Mouse (Mus musculus): ENCODE measurements around the gene E130114P18Rik. TPM values are rescaled to one million over a fixed set of nuclear protein-coding genes. Genes with fewer than 3 reads are reported as not detected.

Gene E130114P18Rik
- polyA plus RNA-seq, 1 experiment from 2014 or later: 6.3 TPM

- H3K27me3 ChIP-seq (ENCODE audit: control insufficient read depth, insufficient read depth, low read length): no peaks in the 10 kb centered on the region
- ATAC-seq (ENCODE audit: insufficient number of reproducible peaks, insufficient read depth, low FRiP score, low read depth): peak; percentile 81
- H3K4me1 ChIP-seq (ENCODE audit: control insufficient read depth, insufficient read depth, low read length): peaks cover 10% of the 10 kb centered on the region; the same call in 1 of the 2 replicates
- peak overlapping the region; percentile 54; the same call in 1 of the 2 replicates for H3K9ac ChIP-seq (replicated peaks; ENCODE audit: low read depth, low read length)
- peak overlapping the region; percentile 36 for H3K4me3 ChIP-seq (ENCODE audit: low read depth, low read length)
- peak overlapping the region; percentile 83 for H3K4me2 ChIP-seq (replicated peaks; ENCODE audit: low read depth, low read length)
- peak overlapping the region; percentile 82; the same call in 1 of the 2 replicates for H3K27ac ChIP-seq (ENCODE audit: low read length)
- no peaks in the 10 kb centered on the region for H3K9me3 ChIP-seq (ENCODE audit: control insufficient read depth, low read depth, low read length)
- under 1% methylated on average over 20 of the region's 20 CpGs for WGBS
- H3K36me3 ChIP-seq (ENCODE audit: control insufficient read depth, insufficient read depth, low read length): no peaks in the 10 kb centered on the region
Observed at GRCm38 (mm10) chr4:97751030-97751482, 26.8 kb downstream of the E130114P18Rik start.

- no peaks in the 10 kb centered on the region for H3K27me3 ChIP-seq (ENCODE audit: control insufficient read depth, insufficient read depth, low read length)
- H3K36me3 ChIP-seq (ENCODE audit: control insufficient read depth, insufficient read depth, low read length): no peaks in the 10 kb centered on the region
- ATAC-seq (ENCODE audit: insufficient number of reproducible peaks, insufficient read depth, low FRiP score, low read depth): no peak
- no peaks in the 10 kb centered on the region for H3K9me3 ChIP-seq (ENCODE audit: control insufficient read depth, low read depth, low read length)
- H3K4me1 ChIP-seq (ENCODE audit: control insufficient read depth, insufficient read depth, low read length): peaks cover 12% of the 10 kb centered on the region; the same call in 1 of the 2 replicates
- no peak overlapping the region for H3K4me2 ChIP-seq (replicated peaks; ENCODE audit: low read depth, low read length)
- WGBS: 53% methylated on average over 4 of the region's 4 CpGs
- H3K4me3 ChIP-seq (ENCODE audit: low read depth, low read length): no peak overlapping the region
- H3K9ac ChIP-seq (replicated peaks; ENCODE audit: low read depth, low read length): no peak overlapping the region
- H3K27ac ChIP-seq (ENCODE audit: low read length): no peak overlapping the region
Observed at GRCm38 (mm10) chr4:97750401-97750800, 27.5 kb downstream of the E130114P18Rik start.

GRCm38 (mm10) chr4:97746106-97746900, 31.6 kb downstream of the E130114P18Rik start:
- Histone ChIP-seq H3K4me2 (replicated peaks; ENCODE audit: low read depth, low read length) (peak overlapping the region; percentile 57), H3K4me3 (ENCODE audit: low read depth, low read length) (peak overlapping the region; percentile 29), H3K27ac (ENCODE audit: low read length) (no peak overlapping the region), H3K9me3 (ENCODE audit: control insufficient read depth, low read depth, low read length) (no peaks in the 10 kb centered on the region), H3K4me1 (ENCODE audit: control insufficient read depth, insufficient read depth, low read length) (0 out of 2 replicates have a peak, but pooled peaks cover 3% of the 10 kb centered on the region), H3K36me3 (ENCODE audit: control insufficient read depth, insufficient read depth, low read length) (no peaks in the 10 kb centered on the region), H3K9ac (replicated peaks; ENCODE audit: low read depth, low read length) (no peak overlapping the region), H3K27me3 (ENCODE audit: control insufficient read depth, insufficient read depth, low read length) (no peaks in the 10 kb centered on the region)
- 0 out of 2 replicates have a peak, but pooled peaks have one; percentile 20 for ATAC-seq (ENCODE audit: insufficient number of reproducible peaks, insufficient read depth, low FRiP score, low read depth)
- 10% methylated on average over 19 of the region's 19 CpGs for WGBS

GRCm38 (mm10) chr4:97745296-97746105, 32.4 kb downstream of the E130114P18Rik start:
- Histone ChIP-seq H3K4me1 (ENCODE audit: control insufficient read depth, insufficient read depth, low read length) (0 out of 2 replicates have a peak, but pooled peaks cover 3% of the 10 kb centered on the region), H3K36me3 (ENCODE audit: control insufficient read depth, insufficient read depth, low read length) (no peaks in the 10 kb centered on the region), H3K9me3 (ENCODE audit: control insufficient read depth, low read depth, low read length) (no peaks in the 10 kb centered on the region), H3K9ac (replicated peaks; ENCODE audit: low read depth, low read length) (no peak overlapping the region), H3K27me3 (ENCODE audit: control insufficient read depth, insufficient read depth, low read length) (no peaks in the 10 kb centered on the region), H3K4me3 (ENCODE audit: low read depth, low read length) (peak overlapping the region; percentile 29), H3K27ac (ENCODE audit: low read length) (no peak overlapping the region), H3K4me2 (replicated peaks; ENCODE audit: low read depth, low read length) (peak overlapping the region; percentile 57)
- WGBS: 7% methylated on average over 32 of the region's 32 CpGs
- ATAC-seq (ENCODE audit: insufficient number of reproducible peaks, insufficient read depth, low FRiP score, low read depth): peak; percentile 75; the same call in 1 of the 2 replicates

- H3K4me2 ChIP-seq (replicated peaks; ENCODE audit: low read depth, low read length): no peak overlapping the region
- H3K4me3 ChIP-seq (ENCODE audit: low read depth, low read length): no peak overlapping the region
- ATAC-seq (ENCODE audit: insufficient number of reproducible peaks, insufficient read depth, low FRiP score, low read depth): no peak
- WGBS: 52% methylated on average over 5 of the region's 5 CpGs
- no peaks in the 10 kb centered on the region for H3K27me3 ChIP-seq (ENCODE audit: control insufficient read depth, insufficient read depth, low read length)
- H3K9me3 ChIP-seq (ENCODE audit: control insufficient read depth, low read depth, low read length): no peaks in the 10 kb centered on the region
- H3K27ac ChIP-seq (ENCODE audit: low read length): no peak overlapping the region
- no peak overlapping the region for H3K9ac ChIP-seq (replicated peaks; ENCODE audit: low read depth, low read length)
- H3K4me1 ChIP-seq (ENCODE audit: control insufficient read depth, insufficient read depth, low read length): 0 out of 2 replicates have a peak, but pooled peaks cover 3% of the 10 kb centered on the region
- no peaks in the 10 kb centered on the region for H3K36me3 ChIP-seq (ENCODE audit: control insufficient read depth, insufficient read depth, low read length)
Observed at GRCm38 (mm10) chr4:97743932-97744331, 33.9 kb downstream of the E130114P18Rik start.

GRCm38 (mm10) chr4:97733392-97733791, 44.5 kb downstream of the E130114P18Rik start:
- Histone ChIP-seq H3K4me3 (ENCODE audit: low read depth, low read length) (no peak overlapping the region), H3K4me1 (ENCODE audit: control insufficient read depth, insufficient read depth, low read length) (no peaks in the 10 kb centered on the region), H3K27me3 (ENCODE audit: control insufficient read depth, insufficient read depth, low read length) (no peaks in the 10 kb centered on the region), H3K36me3 (ENCODE audit: control insufficient read depth, insufficient read depth, low read length) (no peaks in the 10 kb centered on the region), H3K27ac (ENCODE audit: low read length) (no peak overlapping the region), H3K4me2 (replicated peaks; ENCODE audit: low read depth, low read length) (no peak overlapping the region), H3K9me3 (ENCODE audit: control insufficient read depth, low read depth, low read length) (no peaks in the 10 kb centered on the region), H3K9ac (replicated peaks; ENCODE audit: low read depth, low read length) (no peak overlapping the region)
- 55% methylated on average over 1 of the region's 1 CpGs for WGBS
- ATAC-seq (ENCODE audit: insufficient number of reproducible peaks, insufficient read depth, low FRiP score, low read depth): no peak

GRCm38 (mm10) chr4:97730416-97730815, 47.5 kb downstream of the E130114P18Rik start:
- Histone ChIP-seq H3K9ac (replicated peaks; ENCODE audit: low read depth, low read length) (no peak overlapping the region), H3K4me3 (ENCODE audit: low read depth, low read length) (no peak overlapping the region), H3K36me3 (ENCODE audit: control insufficient read depth, insufficient read depth, low read length) (no peaks in the 10 kb centered on the region), H3K4me2 (replicated peaks; ENCODE audit: low read depth, low read length) (no peak overlapping the region), H3K4me1 (ENCODE audit: control insufficient read depth, insufficient read depth, low read length) (no peaks in the 10 kb centered on the region), H3K9me3 (ENCODE audit: control insufficient read depth, low read depth, low read length) (no peaks in the 10 kb centered on the region), H3K27ac (ENCODE audit: low read length) (no peak overlapping the region), H3K27me3 (ENCODE audit: control insufficient read depth, insufficient read depth, low read length) (no peaks in the 10 kb centered on the region)
- no peak for ATAC-seq (ENCODE audit: insufficient number of reproducible peaks, insufficient read depth, low FRiP score, low read depth)
- WGBS: 53% methylated on average over 3 of the region's 3 CpGs

- Histone ChIP-seq H3K27me3 (ENCODE audit: control insufficient read depth, insufficient read depth, low read length) (no peaks in the 10 kb centered on the region), H3K9me3 (ENCODE audit: control insufficient read depth, low read depth, low read length) (no peaks in the 10 kb centered on the region), H3K27ac (ENCODE audit: low read length) (no peak overlapping the region), H3K4me1 (ENCODE audit: control insufficient read depth, insufficient read depth, low read length) (no peaks in the 10 kb centered on the region), H3K36me3 (ENCODE audit: control insufficient read depth, insufficient read depth, low read length) (no peaks in the 10 kb centered on the region), H3K4me2 (replicated peaks; ENCODE audit: low read depth, low read length) (no peak overlapping the region), H3K9ac (replicated peaks; ENCODE audit: low read depth, low read length) (no peak overlapping the region), H3K4me3 (ENCODE audit: low read depth, low read length) (no peak overlapping the region)
- ATAC-seq (ENCODE audit: insufficient number of reproducible peaks, insufficient read depth, low FRiP score, low read depth): no peak
- 55% methylated on average over 6 of the region's 6 CpGs for WGBS
Observed at GRCm38 (mm10) chr4:97729999-97730398, 47.9 kb downstream of the E130114P18Rik start.
